Mouse (Mus musculus): ENCODE measurements around the gene Akap12.

DNA sequence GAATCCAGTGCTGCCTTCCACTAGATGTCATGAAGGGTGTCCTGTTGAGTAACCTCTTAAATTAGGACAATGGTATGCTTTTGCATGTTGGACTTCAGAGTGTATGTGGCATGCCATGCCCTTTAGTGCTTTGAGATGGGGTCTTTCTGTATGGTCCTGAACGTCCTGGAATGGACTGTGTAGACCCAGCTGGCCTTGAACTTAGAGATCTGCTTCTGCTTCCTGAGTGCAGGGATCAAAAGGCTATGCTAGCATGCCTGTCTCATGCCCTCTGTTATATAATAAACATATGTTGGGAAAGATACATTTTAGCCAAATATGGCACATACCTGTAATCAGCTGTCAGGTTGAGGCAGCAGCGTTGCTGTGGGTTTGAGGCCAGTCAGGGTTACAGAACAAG is 124.4 kb downstream of the Akap12 start:
- TF ChIP-seq POLR2A (IDR thresholded peaks at IDR 0.05; ENCODE audit: low read depth, low read length) (no peak), CTCF (IDR thresholded peaks at IDR 0.05; ENCODE audit: borderline replicate concordance, insufficient read depth, low read length) (no peak)

All from embryonic fibroblast, embryonic 13.5 days (primary cell).